Mouse (Mus musculus): ENCODE data around the gene Cenps. TPM values are rescaled to one million over a fixed set of nuclear protein-coding genes. Genes with fewer than 3 reads are reported as not detected.

Cenps gene
- total and polyA plus RNA-seq, 2 experiments = 0.33 to 0.46 TPM

DNA sequence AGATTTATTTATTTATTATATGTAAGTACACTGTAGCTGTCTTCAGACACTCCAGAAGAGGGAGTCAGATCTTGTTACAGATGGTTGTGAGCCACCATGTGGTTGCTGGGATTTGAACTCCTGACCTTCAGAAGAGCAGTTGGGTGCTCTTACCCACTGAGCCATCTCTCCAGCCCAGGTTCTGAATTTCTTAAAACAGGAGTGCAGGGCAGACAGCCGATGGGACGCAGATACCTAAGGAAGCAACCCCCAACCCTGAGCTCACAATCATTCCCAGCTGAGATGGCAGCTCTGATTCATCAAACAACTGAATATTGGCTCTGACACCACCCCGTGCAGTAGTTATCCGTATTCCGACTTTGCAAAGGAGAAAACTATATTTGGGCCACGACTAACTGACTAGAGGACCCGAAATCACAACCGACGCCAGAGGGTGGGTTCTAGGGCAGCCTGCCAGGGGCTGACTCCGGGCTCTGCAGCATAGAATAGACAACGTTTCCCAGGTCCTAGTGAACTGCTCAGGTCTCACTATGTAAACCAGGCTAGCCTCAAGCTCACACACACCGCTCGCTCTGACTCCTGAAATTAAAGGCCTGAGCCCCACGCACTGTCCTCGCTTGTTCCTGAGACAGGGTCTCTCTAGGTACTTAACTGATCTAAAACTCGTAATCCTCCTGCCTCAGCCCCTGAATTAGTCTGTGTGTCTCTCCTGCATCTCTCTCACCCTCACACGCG, 1.1 kb downstream of the Cenps start:
- no peak overlapping the region for H3K9ac ChIP-seq (ENCODE audit: low read depth, low read length)
- DNase-seq (ENCODE audit: extremely low read depth, low read depth, low spot score) = no peak
- H3K27me3 ChIP-seq (ENCODE audit: control insufficient read depth, insufficient read depth, low read length) = no peaks in the 10 kb centered on the region
- WGBS = 84% methylated on average over 18 of the region's 18 CpGs
- no peaks in the 10 kb centered on the region for H3K79me2 ChIP-seq (ENCODE audit: control insufficient read depth, insufficient read depth, low read length)
- H3K4me3 ChIP-seq (ENCODE audit: insufficient read depth, low read depth, low read length) = no peak overlapping the region
- H3K27ac ChIP-seq (replicated peaks; ENCODE audit: insufficient read depth, low read depth, low read length) = no peak overlapping the region
- H3K36me3 ChIP-seq (ENCODE audit: control insufficient read depth, insufficient read depth, low read length) = no peaks in the 10 kb centered on the region
- no peak for TF ChIP-seq POLR2A (IDR thresholded peaks at IDR 0.05; ENCODE audit: extremely low read depth, insufficient read depth, low read length)
- no peak for TF ChIP-seq CTCF (IDR thresholded peaks at IDR 0.05; ENCODE audit: low read depth, low read length)
- H3K4me1 ChIP-seq (ENCODE audit: control insufficient read depth, insufficient read depth, low read length) = peaks cover 3% of the 10 kb centered on the region

DNA sequence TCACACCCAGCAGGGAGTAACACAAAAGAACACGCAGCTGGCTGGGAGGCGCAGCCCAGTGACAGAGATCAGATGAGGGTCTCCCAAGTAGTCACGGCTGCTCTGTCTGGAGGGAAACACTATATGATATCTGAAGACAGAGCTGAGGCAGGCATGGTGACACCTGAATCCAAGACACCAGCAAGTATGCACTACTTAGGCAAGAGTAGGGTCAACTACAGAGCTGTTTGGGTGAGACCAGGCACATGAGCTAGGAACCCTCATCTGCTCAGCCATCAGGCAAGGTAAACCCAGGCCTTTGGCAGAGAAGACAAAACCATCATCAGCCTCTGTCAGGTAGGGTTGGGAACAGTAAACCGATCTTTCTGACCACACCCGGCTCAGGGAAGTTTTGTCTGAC, 4.0 kb downstream of the Cenps start:
- Histone ChIP-seq H3K4me3 (ENCODE audit: insufficient read depth, low read depth, low read length) (no peak overlapping the region), H3K79me2 (ENCODE audit: control insufficient read depth, insufficient read depth, low read length) (no peaks in the 10 kb centered on the region), H3K36me3 (ENCODE audit: control insufficient read depth, insufficient read depth, low read length) (no peaks in the 10 kb centered on the region), H3K27me3 (ENCODE audit: control insufficient read depth, insufficient read depth, low read length) (no peaks in the 10 kb centered on the region), H3K27ac (replicated peaks; ENCODE audit: insufficient read depth, low read depth, low read length) (no peak overlapping the region), H3K9ac (ENCODE audit: low read depth, low read length) (no peak overlapping the region), H3K4me1 (ENCODE audit: control insufficient read depth, insufficient read depth, low read length) (peaks cover 3% of the 10 kb centered on the region)
- WGBS = 96% methylated on average over 5 of the region's 5 CpGs
- TF ChIP-seq POLR2A (IDR thresholded peaks at IDR 0.05; ENCODE audit: extremely low read depth, insufficient read depth, low read length) (no peak), CTCF (IDR thresholded peaks at IDR 0.05; ENCODE audit: low read depth, low read length) (no peak)
- no peak for DNase-seq (ENCODE audit: extremely low read depth, low read depth, low spot score)

DNA sequence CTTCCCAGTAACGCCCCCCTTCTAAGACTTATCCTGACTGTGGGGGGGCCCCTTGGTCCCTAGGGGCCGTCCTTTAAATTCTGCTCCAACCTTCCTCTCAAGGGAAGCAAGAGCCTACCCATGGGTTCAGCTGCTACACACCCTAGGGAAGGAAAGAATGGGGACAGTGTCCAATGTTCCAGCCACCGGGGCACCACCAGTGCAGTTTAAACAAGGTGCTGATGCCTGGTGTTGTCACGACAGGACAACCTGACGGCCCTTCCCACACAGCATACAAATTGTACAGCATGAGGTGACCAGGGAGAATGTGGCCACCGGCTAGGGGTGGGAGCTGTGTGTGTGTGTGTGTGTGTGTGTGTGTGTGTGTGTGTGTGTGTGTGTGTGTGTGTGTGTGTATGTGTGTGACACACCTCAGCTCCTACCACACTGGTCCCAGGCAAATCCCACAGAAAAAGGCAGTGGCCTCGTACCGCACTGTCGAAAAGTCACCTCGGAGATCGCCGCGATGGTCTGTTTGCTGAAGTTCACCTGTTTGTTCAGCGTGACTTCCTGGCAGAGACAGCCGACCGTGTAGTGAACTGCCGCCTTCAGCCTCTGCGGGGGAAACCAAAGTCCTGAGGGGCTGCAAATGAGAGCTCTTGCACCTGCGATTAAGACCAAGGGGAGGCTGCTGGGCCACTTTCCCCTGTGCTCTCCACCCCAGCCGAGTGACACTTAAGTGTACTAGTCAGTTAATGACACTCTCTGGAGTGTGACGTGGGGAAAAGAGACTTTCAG, 5.5 kb downstream of the Cenps start:
- Histone ChIP-seq H3K36me3 (ENCODE audit: control insufficient read depth, insufficient read depth, low read length) (no peaks in the 10 kb centered on the region), H3K79me2 (ENCODE audit: control insufficient read depth, insufficient read depth, low read length) (no peaks in the 10 kb centered on the region), H3K4me3 (ENCODE audit: insufficient read depth, low read depth, low read length) (no peak overlapping the region), H3K4me1 (ENCODE audit: control insufficient read depth, insufficient read depth, low read length) (peaks cover 3% of the 10 kb centered on the region), H3K9ac (ENCODE audit: low read depth, low read length) (no peak overlapping the region), H3K27me3 (ENCODE audit: control insufficient read depth, insufficient read depth, low read length) (no peaks in the 10 kb centered on the region), H3K27ac (replicated peaks; ENCODE audit: insufficient read depth, low read depth, low read length) (no peak overlapping the region)
- 32% methylated on average over 21 of the region's 21 CpGs for WGBS
- no peak for DNase-seq (ENCODE audit: extremely low read depth, low read depth, low spot score)
- TF ChIP-seq POLR2A (IDR thresholded peaks at IDR 0.05; ENCODE audit: extremely low read depth, insufficient read depth, low read length) (no peak), CTCF (IDR thresholded peaks at IDR 0.05; ENCODE audit: low read depth, low read length) (no peak)

DNA sequence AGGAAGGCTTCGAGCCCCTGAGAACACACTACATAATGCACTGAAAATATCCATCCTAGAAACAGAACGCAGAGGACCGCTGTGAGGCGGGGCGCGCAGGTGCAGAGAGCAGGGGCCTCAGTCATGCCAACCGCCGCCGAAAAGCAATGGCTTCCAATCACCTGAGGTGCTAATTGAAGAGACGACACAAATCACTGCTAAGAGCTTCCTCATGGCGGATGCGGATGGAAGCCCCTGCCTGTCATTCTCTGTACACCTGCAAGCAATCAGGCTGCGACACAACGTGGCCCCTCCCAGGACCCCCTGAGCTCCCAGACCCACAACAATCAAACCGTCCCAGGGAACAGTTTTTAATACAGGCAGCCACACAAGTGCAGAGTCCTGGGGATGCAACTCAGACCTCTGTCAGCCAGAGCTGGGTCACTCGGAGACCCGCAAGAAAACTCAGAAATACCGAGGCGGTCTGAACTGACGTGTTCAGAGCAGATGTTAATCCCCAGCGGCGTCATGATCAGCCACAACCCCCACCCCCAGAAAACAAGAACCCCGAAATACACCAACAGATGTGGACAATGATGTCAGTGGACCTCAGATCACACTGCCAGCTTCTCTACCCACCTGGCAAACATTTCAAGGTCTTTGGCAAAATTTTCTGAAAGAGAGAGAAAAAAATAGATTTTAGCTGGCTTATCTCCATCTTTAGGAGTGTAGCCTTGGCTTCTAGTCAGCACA, 6.2 kb downstream of the Cenps start:
- Histone ChIP-seq H3K4me3 (ENCODE audit: insufficient read depth, low read depth, low read length) (no peak overlapping the region), H3K4me1 (ENCODE audit: control insufficient read depth, insufficient read depth, low read length) (peaks cover 3% of the 10 kb centered on the region), H3K36me3 (ENCODE audit: control insufficient read depth, insufficient read depth, low read length) (no peaks in the 10 kb centered on the region), H3K9ac (ENCODE audit: low read depth, low read length) (no peak overlapping the region), H3K79me2 (ENCODE audit: control insufficient read depth, insufficient read depth, low read length) (no peaks in the 10 kb centered on the region), H3K27me3 (ENCODE audit: control insufficient read depth, insufficient read depth, low read length) (no peaks in the 10 kb centered on the region), H3K27ac (replicated peaks; ENCODE audit: insufficient read depth, low read depth, low read length) (no peak overlapping the region)
- no peak for DNase-seq (ENCODE audit: extremely low read depth, low read depth, low spot score)
- TF ChIP-seq CTCF (IDR thresholded peaks at IDR 0.05; ENCODE audit: low read depth, low read length) = no peak
- TF ChIP-seq POLR2A (IDR thresholded peaks at IDR 0.05; ENCODE audit: extremely low read depth, insufficient read depth, low read length) = no peak
- 93% methylated on average over 23 of the region's 23 CpGs for WGBS

DNA sequence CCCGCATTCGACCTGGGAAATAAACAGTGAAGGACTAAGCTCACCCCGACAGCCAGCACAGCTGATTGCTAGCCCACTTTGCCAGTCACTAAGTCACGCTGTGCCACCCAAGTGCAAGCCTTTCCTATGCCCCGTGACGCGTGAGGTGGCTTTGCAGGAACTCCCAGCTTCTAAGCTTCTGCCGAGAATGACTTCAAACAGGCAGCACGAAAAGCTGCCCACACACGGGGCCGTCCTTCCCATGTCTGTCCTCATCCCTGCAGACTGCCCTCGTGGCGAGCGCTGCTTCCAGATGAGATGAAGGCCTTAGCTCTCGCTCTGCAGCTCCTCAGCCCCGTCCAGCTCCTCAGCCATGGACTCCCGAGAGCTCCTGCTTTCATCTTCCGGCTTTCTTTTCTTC, 9.0 kb downstream of the Cenps start:
- no peaks in the 10 kb centered on the region for H3K27me3 ChIP-seq (ENCODE audit: control insufficient read depth, insufficient read depth, low read length)
- H3K79me2 ChIP-seq (ENCODE audit: control insufficient read depth, insufficient read depth, low read length) = no peaks in the 10 kb centered on the region
- no peak for DNase-seq (ENCODE audit: extremely low read depth, low read depth, low spot score)
- peaks cover 3% of the 10 kb centered on the region for H3K4me1 ChIP-seq (ENCODE audit: control insufficient read depth, insufficient read depth, low read length)
- no peak overlapping the region for H3K27ac ChIP-seq (replicated peaks; ENCODE audit: insufficient read depth, low read depth, low read length)
- H3K9ac ChIP-seq (ENCODE audit: low read depth, low read length) = no peak overlapping the region
- 80% methylated on average over 18 of the region's 18 CpGs for WGBS
- no peak for TF ChIP-seq POLR2A (IDR thresholded peaks at IDR 0.05; ENCODE audit: extremely low read depth, insufficient read depth, low read length)
- TF ChIP-seq CTCF (IDR thresholded peaks at IDR 0.05; ENCODE audit: low read depth, low read length) = no peak
- no peak overlapping the region for H3K4me3 ChIP-seq (ENCODE audit: insufficient read depth, low read depth, low read length)
- no peaks in the 10 kb centered on the region for H3K36me3 ChIP-seq (ENCODE audit: control insufficient read depth, insufficient read depth, low read length)
